Mouse (Mus musculus) left cerebral cortex, adult 2 months (tissue): ENCODE results near the gene Tbc1d1. TPM values are rescaled to one million over a fixed set of nuclear protein-coding genes. Genes with fewer than 3 reads are reported as not detected.
"Not testable (repeated sequence)": the region's sequence is repeated elsewhere in the genome, so short reads cannot be mapped to it uniquely, and the experiment has no call there.

Experiments used
- DNase-seq, 2 experiments: peaks; one replicate each; pipeline ENCODE4 v3.0.0; 2021 to 2022; ENCODE audit warnings: low spot score in 2 of 2, mixed read lengths in 1 of 2; ENCODE audit errors: extremely low spot score in 1 of 2
- H3K27ac ChIP-seq: fragments of 200-600 bp; 2 replicates; pipeline ENCODE4 v1.8.1; 2022
- H3K4me3 ChIP-seq: fragments of 200-600 bp; 2 replicates; pipeline ENCODE4 v1.8.1; 2022
- CTCF ChIP-seq: fragments of 200-600 bp; IDR thresholded peaks from 2 replicates; pipeline ENCODE4 v1.8.1; 2022; ENCODE audit warnings: antibody characterized with exemption, mild to moderate bottlenecking, moderate library complexity
- intact Hi-C: fragments of 180-260 bp; cut with DNase I; formaldehyde crosslinking; loops from one replicate; pipeline ENCODE4 v1.15.1; 2025
- total RNA-seq, 2 experiments: library from RNA; stranded (reverse); gene quantifications; 2 replicates each; pipeline ENCODE4 v1.2.3; 2021

The Tbc1d1 gene
- total RNA-seq, 2 experiments from 2014 or later: 20.2 to 24.6 TPM

DNA sequence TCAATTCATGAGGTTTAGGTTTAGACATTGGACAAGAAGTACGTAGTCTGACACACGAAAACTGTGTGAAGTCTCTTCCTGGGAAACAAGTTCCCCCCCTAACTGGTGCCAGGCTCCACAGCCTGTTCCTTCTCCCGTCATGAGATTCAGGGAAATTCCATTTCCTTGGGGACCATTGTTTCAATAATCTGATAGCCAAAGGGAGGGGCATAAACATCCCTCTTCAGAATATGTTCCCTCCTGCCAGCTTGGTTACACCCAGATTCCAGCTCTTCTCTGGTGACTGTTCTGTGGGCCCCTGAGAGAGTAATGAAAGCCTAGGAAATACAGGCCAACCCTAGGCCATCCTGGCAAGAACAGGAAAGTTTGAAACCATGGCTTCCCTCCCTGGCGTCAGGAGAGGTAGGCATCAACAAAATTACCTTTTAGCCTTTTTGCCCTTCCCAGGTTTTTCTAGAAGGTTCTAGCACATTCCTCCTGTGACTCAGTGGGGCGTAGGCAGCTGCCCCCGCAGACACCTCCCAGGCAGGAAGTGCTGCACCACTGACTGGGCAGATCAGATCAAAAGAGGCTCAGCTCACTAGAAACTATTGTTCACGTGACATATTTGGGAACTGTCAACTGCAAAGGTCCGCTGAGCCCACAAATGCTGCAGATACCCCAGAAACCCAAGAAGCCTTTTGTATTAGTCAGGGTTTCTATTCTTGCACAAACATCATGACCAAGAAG, 204.2 kb downstream of the Tbc1d1 start:
- Histone ChIP-seq H3K4me3 (no peak overlapping the region), H3K27ac (no peak overlapping the region; the same call in 1 of the 2 replicates)
- intact Hi-C loops: no loop called here
- no peak for DNase-seq
- no peak for TF ChIP-seq CTCF

DNA sequence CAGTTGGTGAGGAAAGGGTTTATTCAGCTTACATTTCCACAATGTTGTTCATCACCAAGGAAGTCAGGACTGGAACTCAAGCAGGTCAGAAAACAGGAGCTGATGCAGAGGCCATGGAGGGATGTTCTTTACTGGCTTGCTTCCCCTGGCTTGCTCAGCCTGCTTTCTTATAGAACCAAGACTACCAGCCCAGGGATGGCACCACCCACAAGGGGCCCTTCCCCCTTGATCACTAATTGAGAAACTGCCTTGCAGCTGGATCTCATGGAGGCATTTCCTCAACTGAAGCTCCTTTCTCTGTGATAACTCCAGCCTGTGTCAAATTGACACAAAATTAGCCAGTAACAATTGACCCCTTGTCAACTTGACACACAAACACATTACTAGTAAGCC, 204.8 kb downstream of the Tbc1d1 start:
- H3K27ac ChIP-seq, intact Hi-C loops, H3K4me3 ChIP-seq, DNase-seq: not testable (repeated sequence)

DNA sequence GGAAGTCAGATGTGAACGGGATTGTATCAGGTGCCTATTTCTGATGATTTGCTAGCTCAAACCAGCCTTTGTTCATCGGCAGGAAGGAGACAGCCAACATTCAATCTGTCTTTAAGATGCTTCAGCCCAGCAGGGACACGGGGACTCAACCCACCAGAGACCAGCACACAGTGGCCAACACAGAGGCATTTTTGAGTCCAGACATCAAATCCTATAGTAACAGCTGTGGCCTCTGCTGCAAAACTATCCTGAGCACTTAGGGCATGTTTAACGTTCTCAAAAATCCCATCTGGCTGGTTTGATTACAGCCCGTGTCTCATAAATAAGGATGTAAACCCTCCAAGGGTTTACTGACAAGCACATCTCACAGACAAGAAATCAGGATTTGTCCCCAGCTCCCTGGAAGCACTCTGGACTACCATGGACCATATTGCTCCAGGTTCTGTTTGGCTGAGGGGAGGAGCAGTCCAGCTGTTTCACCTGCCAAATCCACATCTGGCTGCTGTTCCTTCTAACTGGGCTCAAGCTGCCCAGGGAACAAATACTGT, 207.8 kb downstream of the Tbc1d1 start:
- Histone ChIP-seq H3K4me3 (no peak overlapping the region), H3K27ac (peak overlapping the region; percentile 78)
- DNase-seq: no peak
- intact Hi-C loops: no loop called here
- no peak for TF ChIP-seq CTCF

GRCm38 (mm10) chr5:64364432-64365125, 208.5 kb downstream of the Tbc1d1 start:
- peak overlapping the region; percentile 78 for H3K27ac ChIP-seq
- no peak for DNase-seq
- H3K4me3 ChIP-seq: no peak overlapping the region
- TF ChIP-seq CTCF: no peak
- intact Hi-C loops: loop anchor here (1.0 kb wide), 1 partner anchor 27 kb away; no protein-coding TSS in a partner anchor

GRCm38 (mm10) chr5:64365187-64366066, 209.3 kb downstream of the Tbc1d1 start:
- peak in 1 of 2 experiments; percentile 33 for DNase-seq
- intact Hi-C loops: loop anchor here (1.0 kb wide), 1 partner anchor 28 kb away; no protein-coding TSS in a partner anchor
- TF ChIP-seq CTCF: no peak
- peak overlapping the region; percentile 64 for H3K27ac ChIP-seq
- no peak overlapping the region for H3K4me3 ChIP-seq

- no peak for TF ChIP-seq CTCF
- no peak for DNase-seq
- Histone ChIP-seq H3K27ac (peak overlapping the region; percentile 1; the same call in 1 of the 2 replicates), H3K4me3 (no peak overlapping the region)
- intact Hi-C loops: no loop called here
Observed at GRCm38 (mm10) chr5:64366113-64366512, 210.0 kb downstream of the Tbc1d1 start.

- peak; percentile 64 to 70 for DNase-seq
- intact Hi-C loops: no loop called here
- Histone ChIP-seq H3K4me3 (no peak overlapping the region), H3K27ac (peak overlapping the region; percentile 53)
- TF ChIP-seq CTCF: no peak
Observed at GRCm38 (mm10) chr5:64367426-64367825, 211.3 kb downstream of the Tbc1d1 start.

- no peak for DNase-seq
- intact Hi-C loops: no loop called here
- Histone ChIP-seq H3K4me3 (no peak overlapping the region), H3K27ac (peak overlapping the region; percentile 63)
- no peak for TF ChIP-seq CTCF
Observed at GRCm38 (mm10) chr5:64371331-64371831, 215.3 kb downstream of the Tbc1d1 start.

GRCm38 (mm10) chr5:64372292-64372961, 216.3 kb downstream of the Tbc1d1 start:
- intact Hi-C loops: no loop called here
- no peak overlapping the region; the same call in 1 of the 2 replicates for H3K27ac ChIP-seq
- TF ChIP-seq CTCF: no peak
- no peak for DNase-seq
- H3K4me3 ChIP-seq: no peak overlapping the region

GRCm38 (mm10) chr5:64373695-64374094, 217.6 kb downstream of the Tbc1d1 start:
- Histone ChIP-seq H3K4me3 (no peak overlapping the region), H3K27ac (no peak overlapping the region)
- TF ChIP-seq CTCF: no peak
- intact Hi-C loops: no loop called here
- no peak for DNase-seq

DNA sequence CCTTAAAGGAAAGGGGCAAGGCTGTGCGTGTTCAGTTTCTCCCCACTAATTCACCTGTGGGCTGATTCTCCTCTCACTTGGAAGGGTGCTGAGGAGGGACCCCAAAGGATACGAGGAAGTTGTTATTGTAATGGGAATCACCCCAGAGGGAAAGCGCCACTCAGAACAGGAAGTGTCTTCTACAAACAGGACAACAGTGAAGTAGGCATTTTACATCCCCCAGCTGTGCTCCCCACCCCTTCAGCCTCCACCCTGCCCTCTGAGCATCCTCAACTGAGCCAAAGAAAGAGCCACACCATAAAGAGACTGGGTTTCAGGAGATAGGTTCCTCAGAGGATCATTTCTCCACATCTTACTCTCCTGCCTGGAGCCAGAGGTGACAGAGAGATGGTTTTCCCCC, 219.7 kb downstream of the Tbc1d1 start:
- H3K4me3 ChIP-seq: no peak overlapping the region
- no peak for TF ChIP-seq CTCF
- intact Hi-C loops: no loop called here
- no peak for DNase-seq
- H3K27ac ChIP-seq: peak overlapping the region; percentile 11; the same call in 1 of the 2 replicates
